In genomic region chr10:77531026-77532019, GRCm38 (mm10) we compare ENCODE assay signal across 11 mouse cellular contexts. TPM values are rescaled to one million over a fixed set of nuclear protein-coding genes. Genes with fewer than 3 reads are reported as not detected.
DNase-seq lines count a peak whose midpoint lies in the region; ATAC-seq and TF ChIP-seq lines count a peak whose summit lies in the region.
"Had no signal": no experiment of that assay in that cellular context is flagged by ENCODE, and none has a peak within 500 bp of the region (broad histone marks: within the 10 kb centered on the region; RNA-seq: fewer than 3 reads in every experiment).

No protein-coding gene starts in this region.

- peaks cover 22% of the 10 kb centered on the region for H3K4me1 ChIP-seq in heart, embryonic 13.5 days
- H3K4me1 ChIP-seq in CH12.LX (ENCODE audit: control insufficient read depth in 1 of 2, insufficient read depth in 2 of 2), result peaks cover 9 to 71% of the 10 kb centered on the region in 2 experiments
- no peaks in the 10 kb centered on the region for H3K4me1 ChIP-seq in hindbrain, postnatal 0 days (ENCODE audit: insufficient read depth, low read length)
- H3K4me1 ChIP-seq: embryonic facial prominence, embryonic 13.5 days; neural tube, embryonic 13.5 days had no signal

- H3K36me3 ChIP-seq in heart, embryonic 13.5 days, result no peaks in the 10 kb centered on the region
- H3K36me3 ChIP-seq in CH12.LX (replicated peaks in 1 of 2; ENCODE audit: control insufficient read depth in 1 of 2, insufficient read depth in 1 of 2, low read length in 1 of 2), result peaks cover 0 to 44% of the 10 kb centered on the region in 2 experiments
- no peaks in the 10 kb centered on the region; the same call in 1 of the 2 replicates for H3K36me3 ChIP-seq in splenic B cell, adult 2 months (ENCODE audit: control insufficient read depth, insufficient read depth, low read length, poor library complexity, severe bottlenecking)
- H3K36me3 ChIP-seq in hindbrain, postnatal 0 days (ENCODE audit: insufficient read depth, low read length), result no peaks in the 10 kb centered on the region
- H3K36me3 ChIP-seq: embryonic facial prominence, embryonic 13.5 days; neural tube, embryonic 13.5 days had no signal

- no peak overlapping the region for H3K9ac ChIP-seq in heart, embryonic 13.5 days
- H3K9ac ChIP-seq in CH12.LX (ENCODE audit: insufficient read depth, low read depth), result peak overlapping the region; percentile 62
- H3K9ac ChIP-seq in hindbrain, postnatal 0 days (replicated peaks; ENCODE audit: low read length), result no peak overlapping the region
- H3K9ac ChIP-seq: embryonic facial prominence, embryonic 13.5 days; lung, embryonic 14.5 days; neural tube, embryonic 13.5 days had no signal

- no peak for TF ChIP-seq EP300 in CH12.LX (IDR thresholded peaks at IDR 0.05; ENCODE audit: low read length)

- in situ Hi-C loops in CH12.LX (cut with MboI; ENCODE audit: low pct_ligation_motif_present, low pct_unique_long_range_greater_than_20kb, low sequenced_read_pairs), result no loop called here

- H3K4me2 ChIP-seq in heart, embryonic 13.5 days, result no peak overlapping the region
- H3K4me2 ChIP-seq in CH12.LX (ENCODE audit: insufficient read depth, low read depth, poor library complexity, severe bottlenecking), result peak overlapping the region; percentile 57
- H3K4me2 ChIP-seq in hindbrain, postnatal 0 days (ENCODE audit: low read depth, low read length), result no peak overlapping the region
- H3K4me2 ChIP-seq: embryonic facial prominence, embryonic 13.5 days; lung, embryonic 14.5 days; neural tube, embryonic 13.5 days had no signal

- TF ChIP-seq CTCF in CH12.LX (conservative IDR thresholded peaks at IDR 0.05 in 1 of 2, IDR thresholded peaks at IDR 0.05 in 1 of 2; ENCODE audit: low read depth in 2 of 2, low read length in 2 of 2), result no peak
- TF ChIP-seq CTCF in hindbrain, postnatal 0 days (IDR thresholded peaks at IDR 0.05; ENCODE audit: low read depth), result no peak

- H3K4me3 ChIP-seq in heart, embryonic 13.5 days, result no peak overlapping the region
- peak overlapping the region; percentile 71 to 77 (median 72) for H3K4me3 ChIP-seq in CH12.LX (replicated peaks in 1 of 3; ENCODE audit: low read depth in 2 of 3, low read length in 2 of 3, poor library complexity in 1 of 3)
- H3K4me3 ChIP-seq in hindbrain, postnatal 0 days (ENCODE audit: low read length), result no peak overlapping the region
- H3K4me3 ChIP-seq: embryonic facial prominence, embryonic 13.5 days; neural tube, embryonic 13.5 days had no signal

- dilution Hi-C loops in CH12.LX (cut with MboI; ENCODE audit: extremely low pct_ligation_motif_present, extremely low pct_unique_long_range_greater_than_20kb, low sequenced_read_pairs), result no loop called here

- no peak for TF ChIP-seq RAD21 in CH12.LX (IDR thresholded peaks at IDR 0.05; ENCODE audit: low read depth, low read length)

- ATAC-seq in heart, embryonic 13.5 days (ENCODE audit: extremely low read depth, insufficient number of reproducible peaks, low FRiP score, low TSS enrichment), result no peak
- no peak for ATAC-seq in hindbrain, postnatal 0 days

- no peaks in the 10 kb centered on the region for H3K27me3 ChIP-seq in heart, embryonic 13.5 days (replicated peaks)
- no peaks in the 10 kb centered on the region for H3K27me3 ChIP-seq in CH12.LX (replicated peaks)
- H3K27me3 ChIP-seq in splenic B cell, adult 2 months (ENCODE audit: control insufficient read depth, insufficient read depth, low read length, poor library complexity, severe bottlenecking), result no peaks in the 10 kb centered on the region
- no peaks in the 10 kb centered on the region for H3K27me3 ChIP-seq in hindbrain, postnatal 0 days (ENCODE audit: insufficient read depth, low read length)
- H3K27me3 ChIP-seq: embryonic facial prominence, embryonic 13.5 days; neural tube, embryonic 13.5 days had no signal

- TF ChIP-seq POLR2A in CH12.LX (IDR thresholded peaks at IDR 0.05; ENCODE audit: low read depth, low read length), result no peak

- DNase-seq in heart, adult 9 months (ENCODE audit: low spot score in 2 of 2), result no peak
- DNase-seq in CH12.LX (ENCODE audit: extremely low read depth) (no peak), liver (peak; percentile 45)
- DNase-seq in splenic B cell, adult 2 months (ENCODE audit: low read depth, low spot score), result peak; percentile 18
- DNase-seq in adrenal gland, postnatal 25 days, result no peak
- no peak for DNase-seq in gastrocnemius, adult 8-10 months (ENCODE audit: low spot score in 2 of 2)
- DNase-seq in hindbrain, postnatal 0 days (ENCODE audit: low spot score), result no peak
- DNase-seq: lung, embryonic 14.5 days had no signal

- 56% methylated on average over 6 of the region's 6 CpGs for WGBS in heart, embryonic 13.5 days
- WGBS in hindbrain, postnatal 0 days, result 84% methylated on average over 6 of the region's 6 CpGs

- H3K79me2 ChIP-seq in CH12.LX (replicated peaks; ENCODE audit: control insufficient read depth, extremely low read depth, insufficient read depth, poor library complexity, severe bottlenecking), result no peaks in the 10 kb centered on the region

- H3K9me3 ChIP-seq in heart, embryonic 13.5 days, result no peaks in the 10 kb centered on the region
- H3K9me3 ChIP-seq in CH12.LX (replicated peaks; ENCODE audit: low read length), result peaks cover 4% of the 10 kb centered on the region
- H3K9me3 ChIP-seq in hindbrain, postnatal 0 days (ENCODE audit: low read length), result no peaks in the 10 kb centered on the region
- H3K9me3 ChIP-seq: embryonic facial prominence, embryonic 13.5 days; neural tube, embryonic 13.5 days had no signal

- H3K27ac ChIP-seq in heart, embryonic 13.5 days (replicated peaks), result peak overlapping the region; percentile 34; the same call in 1 of the 2 replicates
- H3K27ac ChIP-seq in CH12.LX (ENCODE audit: insufficient read depth, low read depth), result no peak overlapping the region
- no peak overlapping the region for H3K27ac ChIP-seq in hindbrain, postnatal 0 days
- H3K27ac ChIP-seq: embryonic facial prominence, embryonic 13.5 days; neural tube, embryonic 13.5 days had no signal

TF ChIP-seq in CH12.LX, 34 proteins besides CTCF, POLR2A, EP300 and RAD21:
- TF ChIP-seq ZNF384 (IDR thresholded peaks at IDR 0.05; ENCODE audit: low read depth, low read length) (no peak), ZMIZ1 (IDR thresholded peaks at IDR 0.05; ENCODE audit: low read depth, low read length) (no peak), MEF2A (IDR thresholded peaks at IDR 0.05; ENCODE audit: borderline replicate concordance, low read depth, low read length) (no peak), ELF1 (IDR thresholded peaks at IDR 0.05; ENCODE audit: low read depth, low read length) (no peak), PAX5 (IDR thresholded peaks at IDR 0.05; ENCODE audit: low read length) (no peak), RCOR1 (conservative IDR thresholded peaks at IDR 0.05; ENCODE audit: low read depth, low read length) (no peak)

RNA-seq across cellular contexts. Expression of gene Itgb2, which starts 1.3 kb away (rescaled TPM):
- 1.5 and 1.6 TPM in 2 replicates for polyA plus RNA-seq in heart, embryonic 13.5 days (2015; fragmentation: Nextera tagmentation; extraction: Ambion mirVana)
- total RNA-seq in CH12.LX (2012; rRNA removed) (32.2 and 32.6 TPM in 2 replicates), CH12.LX (2014; rRNA removed) (40.2 and 40.3 TPM in 2 replicates)
- 52.2 and 54.1 TPM in 2 replicates for polyA plus RNA-seq in CH12.LX (2012; ENCODE audit: insufficient read length, low read depth)
- total RNA-seq in adrenal gland, postnatal 25 days (2021), result 2.2 and 3.3 TPM in 2 replicates
- under 1 TPM; 0.48 to 0.99 (median 0.88) TPM for total RNA-seq in gastrocnemius, adult 8-10 months (2022)
- total RNA-seq in hindbrain, postnatal 0 days (2014; rRNA removed), result 0.68 and 1.9 TPM in 2 replicates
- polyA plus RNA-seq in hindbrain, postnatal 0 days (2015; fragmentation: Nextera tagmentation; extraction: Ambion mirVana), result 0.87 and 1.0 TPM in 2 replicates

RNA-seq across cellular contexts. Expression of gene Fam207a, which starts 15.7 kb away (rescaled TPM):
- polyA plus RNA-seq in heart, embryonic 13.5 days (2015; fragmentation: Nextera tagmentation; extraction: Ambion mirVana), result 23.9 and 24.0 TPM in 2 replicates
- total RNA-seq in CH12.LX (2012; rRNA removed), result 46.1 and 56.1 TPM in 2 replicates
- 42.4 and 43.1 TPM in 2 replicates for total RNA-seq in CH12.LX (2014; rRNA removed)
- polyA plus RNA-seq in CH12.LX (2012; ENCODE audit: insufficient read length, low read depth), result 65.4 and 88.6 TPM in 2 replicates
- 23.1 and 24.6 TPM in 2 replicates for total RNA-seq in adrenal gland, postnatal 25 days (2021)
- 1 to 10 TPM; 4.4 to 7.3 (median 5.9) TPM for total RNA-seq in gastrocnemius, adult 8-10 months (2022)
- 43.5 and 56.2 TPM in 2 replicates for total RNA-seq in hindbrain, postnatal 0 days (2014; rRNA removed)
- 31.8 and 35.9 TPM in 2 replicates for polyA plus RNA-seq in hindbrain, postnatal 0 days (2015; fragmentation: Nextera tagmentation; extraction: Ambion mirVana)

RNA-seq across cellular contexts. Expression of gene Pttg1ip, which starts 50.2 kb away (rescaled TPM):
- 103 and 110 TPM in 2 replicates for polyA plus RNA-seq in heart, embryonic 13.5 days (2015; fragmentation: Nextera tagmentation; extraction: Ambion mirVana)
- 20.7 and 21.7 TPM in 2 replicates for total RNA-seq in CH12.LX (2012; rRNA removed)
- 24.2 and 25.3 TPM in 2 replicates for total RNA-seq in CH12.LX (2014; rRNA removed)
- polyA plus RNA-seq in CH12.LX (2012; ENCODE audit: insufficient read length, low read depth), result 18.9 and 20.3 TPM in 2 replicates
- 154 and 195 TPM in 2 replicates for total RNA-seq in adrenal gland, postnatal 25 days (2021)
- total RNA-seq in gastrocnemius, adult 8-10 months (2022), result 10 to 100 TPM; 15.4 to 30.1 (median 25.8) TPM
- total RNA-seq in hindbrain, postnatal 0 days (2014; rRNA removed), result 85.9 and 94.0 TPM in 2 replicates
- polyA plus RNA-seq in hindbrain, postnatal 0 days (2015; fragmentation: Nextera tagmentation; extraction: Ambion mirVana), result 87.3 and 87.5 TPM in 2 replicates

Comparison
In these comparisons a context has a peak if more than half of its experiments do, and no peak if none do; other contexts are left out.
1. H3K4me3 ChIP-seq: peak in CH12.LX (3 of 3); none in heart, embryonic 13.5 days (single experiment) and hindbrain, postnatal 0 days (single experiment).
2. DNase-seq: peak in liver (single experiment) and splenic B cell, adult 2 months (single experiment); none in heart, adult 9 months (0 of 2), CH12.LX (single experiment), adrenal gland, postnatal 25 days (single experiment), gastrocnemius, adult 8-10 months (0 of 2) and hindbrain, postnatal 0 days (single experiment).